Mouse (Mus musculus): ENCODE results near the gene Nfib. TPM values are rescaled to one million over a fixed set of nuclear protein-coding genes. Genes with fewer than 3 reads are reported as not detected.

The Nfib gene
- polyA plus RNA-seq, 1 experiment from 2014 or later: 58.8 TPM

- Histone ChIP-seq H3K9me3 (no peaks in the 10 kb centered on the region), H3K4me1 (replicated peaks) (peaks cover 49% of the 10 kb centered on the region), H3K9ac (replicated peaks) (no peak overlapping the region), H3K4me2 (no peak overlapping the region), H3K27me3 (no peaks in the 10 kb centered on the region), H3K27ac (no peak overlapping the region), H3K4me3 (replicated peaks) (no peak overlapping the region), H3K36me3 (peaks cover 57% of the 10 kb centered on the region)
- no peak for ATAC-seq (ENCODE audit: insufficient number of reproducible peaks, insufficient read depth, low FRiP score, low TSS enrichment, low read depth)
- 62% methylated on average over 1 of the region's 1 CpGs for WGBS
Measured at GRCm38 (mm10) chr4:82493865-82494264, 211.7 kb downstream of the Nfib start.

DNA sequence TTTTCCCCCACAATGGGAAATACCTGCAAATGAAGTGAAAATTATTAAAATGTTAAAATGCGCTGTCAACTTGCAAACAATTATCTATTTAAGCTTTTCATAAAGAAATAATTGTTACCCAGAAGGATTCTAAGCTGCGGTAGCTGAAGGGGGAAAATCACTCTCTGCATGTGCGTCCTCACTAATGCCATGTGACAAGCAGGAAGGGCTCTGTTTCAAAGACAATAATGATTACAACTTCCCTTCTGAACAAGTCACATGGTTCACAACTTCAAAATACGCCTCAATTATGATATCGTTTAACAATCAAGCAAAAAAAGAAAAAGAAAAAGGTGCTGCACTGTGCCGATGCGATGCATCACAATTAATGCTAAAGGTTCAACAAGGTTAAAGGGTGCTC lies 212.2 kb downstream of the Nfib start:
- Histone ChIP-seq H3K9me3 (no peaks in the 10 kb centered on the region), H3K9ac (replicated peaks) (no peak overlapping the region), H3K27ac (no peak overlapping the region), H3K4me1 (replicated peaks) (peaks cover 49% of the 10 kb centered on the region), H3K36me3 (peaks cover 58% of the 10 kb centered on the region), H3K27me3 (no peaks in the 10 kb centered on the region), H3K4me2 (no peak overlapping the region), H3K4me3 (replicated peaks) (no peak overlapping the region)
- WGBS: 81% methylated on average over 7 of the region's 7 CpGs
- ATAC-seq (ENCODE audit: insufficient number of reproducible peaks, insufficient read depth, low FRiP score, low TSS enrichment, low read depth): no peak

GRCm38 (mm10) chr4:82492737-82493136 lies 212.8 kb downstream of the Nfib start:
- no peak for ATAC-seq (ENCODE audit: insufficient number of reproducible peaks, insufficient read depth, low FRiP score, low TSS enrichment, low read depth)
- Histone ChIP-seq H3K9ac (replicated peaks) (no peak overlapping the region), H3K9me3 (no peaks in the 10 kb centered on the region), H3K4me1 (replicated peaks) (peaks cover 44% of the 10 kb centered on the region), H3K36me3 (peaks cover 57% of the 10 kb centered on the region), H3K4me3 (replicated peaks) (no peak overlapping the region), H3K27me3 (no peaks in the 10 kb centered on the region), H3K27ac (no peak overlapping the region), H3K4me2 (no peak overlapping the region)
- WGBS: 76% methylated on average over 2 of the region's 2 CpGs

DNA sequence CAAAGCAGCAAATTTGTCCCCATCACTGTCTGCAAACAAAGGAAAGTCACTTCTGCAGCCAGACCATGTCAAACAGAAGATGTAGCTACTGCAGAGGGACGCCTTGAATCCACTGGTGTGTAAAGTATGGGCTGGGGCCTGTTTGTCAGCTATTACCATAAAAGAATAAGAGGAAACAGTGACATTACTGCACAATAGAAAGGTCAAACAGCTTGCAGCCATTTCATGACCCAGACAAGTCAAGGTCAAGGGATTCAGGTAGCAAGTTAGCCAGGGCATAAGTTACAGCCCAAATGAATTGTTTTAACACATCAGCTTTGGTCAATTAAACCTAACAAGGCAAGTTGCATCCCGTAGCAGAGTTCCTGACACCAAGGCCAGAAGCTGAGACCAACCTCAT lies 215.6 kb downstream of the Nfib start:
- Histone ChIP-seq H3K27ac (no peak overlapping the region), H3K9me3 (0 out of 2 replicates have a peak, but pooled peaks cover 7% of the 10 kb centered on the region), H3K4me2 (no peak overlapping the region), H3K9ac (replicated peaks) (no peak overlapping the region), H3K4me1 (replicated peaks) (peaks cover 37% of the 10 kb centered on the region), H3K27me3 (no peaks in the 10 kb centered on the region), H3K36me3 (peaks cover 49% of the 10 kb centered on the region), H3K4me3 (replicated peaks) (no peak overlapping the region)
- WGBS: 15% methylated on average over 2 of the region's 2 CpGs
- no peak for ATAC-seq (ENCODE audit: insufficient number of reproducible peaks, insufficient read depth, low FRiP score, low TSS enrichment, low read depth)

DNA sequence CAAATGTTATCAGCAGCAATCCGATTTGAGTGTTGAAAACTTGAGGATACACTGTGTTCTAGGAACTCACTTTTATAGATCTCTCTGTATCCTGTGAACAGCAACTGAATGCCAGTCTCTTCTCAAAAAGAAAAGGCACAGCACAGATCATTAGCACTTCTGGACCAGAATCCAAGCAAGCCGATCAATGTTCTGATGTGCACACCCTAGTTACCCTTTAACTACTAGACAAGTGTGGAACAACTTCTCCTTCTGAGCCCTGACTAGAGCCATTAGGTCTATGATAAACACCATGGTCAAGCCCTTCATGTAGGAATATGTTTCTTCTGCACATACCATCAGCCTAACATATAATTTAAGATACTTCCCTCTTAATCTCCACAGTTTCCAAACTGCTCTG lies 219.6 kb downstream of the Nfib start:
- Histone ChIP-seq H3K9ac (replicated peaks) (no peak overlapping the region), H3K4me2 (no peak overlapping the region), H3K27me3 (no peaks in the 10 kb centered on the region), H3K9me3 (0 out of 2 replicates have a peak, but pooled peaks cover 7% of the 10 kb centered on the region), H3K4me3 (replicated peaks) (no peak overlapping the region), H3K27ac (no peak overlapping the region), H3K36me3 (peaks cover 31% of the 10 kb centered on the region), H3K4me1 (replicated peaks) (peaks cover 22% of the 10 kb centered on the region)
- 97% methylated on average over 2 of the region's 2 CpGs for WGBS
- ATAC-seq (ENCODE audit: insufficient number of reproducible peaks, insufficient read depth, low FRiP score, low TSS enrichment, low read depth): no peak

DNA sequence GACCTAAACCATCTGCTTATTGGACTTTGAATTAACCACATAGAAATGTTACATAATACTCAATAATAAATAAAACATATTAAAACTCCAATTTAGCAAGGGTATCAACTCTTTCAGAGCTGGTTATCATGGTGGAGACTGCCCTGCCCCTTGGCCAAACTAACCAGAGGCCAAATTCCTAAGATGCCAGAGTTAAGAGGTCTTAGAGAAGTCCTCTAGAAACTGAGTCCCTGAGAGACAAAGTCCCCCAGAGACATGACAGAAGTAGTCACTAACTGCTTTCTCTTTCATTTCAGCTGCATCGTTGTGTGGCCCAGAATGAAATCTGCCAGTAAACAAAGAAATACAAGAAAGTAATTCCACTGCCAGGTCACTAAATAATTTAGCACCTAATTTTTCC lies 221.7 kb downstream of the Nfib start:
- H3K9ac ChIP-seq (replicated peaks): no peak overlapping the region
- no peak overlapping the region for H3K27ac ChIP-seq
- H3K4me2 ChIP-seq: no peak overlapping the region
- H3K9me3 ChIP-seq: 0 out of 2 replicates have a peak, but pooled peaks cover 7% of the 10 kb centered on the region
- no peaks in the 10 kb centered on the region for H3K27me3 ChIP-seq
- H3K4me3 ChIP-seq (replicated peaks): no peak overlapping the region
- peaks cover 37% of the 10 kb centered on the region for H3K36me3 ChIP-seq
- WGBS: 64% methylated on average over 1 of the region's 1 CpGs
- ATAC-seq (ENCODE audit: insufficient number of reproducible peaks, insufficient read depth, low FRiP score, low TSS enrichment, low read depth): no peak
- peaks cover 10% of the 10 kb centered on the region; the same call in 1 of the 2 replicates for H3K4me1 ChIP-seq (replicated peaks)

GRCm38 (mm10) chr4:82483298-82483697 lies 222.3 kb downstream of the Nfib start:
- Histone ChIP-seq H3K9me3 (0 out of 2 replicates have a peak, but pooled peaks cover 7% of the 10 kb centered on the region), H3K4me1 (replicated peaks) (peaks cover 10% of the 10 kb centered on the region; the same call in 1 of the 2 replicates), H3K36me3 (peaks cover 33% of the 10 kb centered on the region), H3K4me3 (replicated peaks) (no peak overlapping the region), H3K27ac (no peak overlapping the region), H3K9ac (replicated peaks) (no peak overlapping the region), H3K27me3 (no peaks in the 10 kb centered on the region), H3K4me2 (no peak overlapping the region)
- WGBS: 80% methylated on average over 6 of the region's 6 CpGs
- no peak for ATAC-seq (ENCODE audit: insufficient number of reproducible peaks, insufficient read depth, low FRiP score, low TSS enrichment, low read depth)

DNA sequence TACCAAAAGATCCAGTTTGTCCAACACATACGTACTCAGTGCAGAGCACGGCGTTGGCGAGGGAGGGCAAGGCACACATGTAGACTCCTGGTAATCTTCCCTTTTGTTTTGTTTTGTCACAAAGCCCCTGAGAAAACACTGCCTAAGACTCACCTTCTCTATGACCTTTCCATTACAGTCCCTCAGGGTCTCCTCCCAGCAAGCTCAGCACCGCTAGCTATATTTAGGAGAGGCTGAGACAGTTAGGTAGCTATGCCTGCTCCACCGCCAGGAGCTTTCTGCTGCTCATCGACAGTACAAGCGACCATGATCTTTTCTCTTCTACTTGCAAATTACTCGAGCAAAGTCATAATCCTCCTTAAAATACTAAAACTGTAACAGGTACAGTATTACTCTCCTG lies 224.9 kb downstream of the Nfib start:
- H3K4me1 ChIP-seq (replicated peaks): peaks cover 23% of the 10 kb centered on the region
- WGBS: 86% methylated on average over 9 of the region's 9 CpGs

GRCm38 (mm10) chr4:82479394-82479793 lies 226.2 kb downstream of the Nfib start:
- H3K4me3 ChIP-seq (replicated peaks): no peak overlapping the region
- no peak overlapping the region for H3K4me2 ChIP-seq
- H3K27me3 ChIP-seq: no peaks in the 10 kb centered on the region
- peaks cover 31% of the 10 kb centered on the region for H3K4me1 ChIP-seq (replicated peaks)
- 68% methylated on average over 4 of the region's 4 CpGs for WGBS
- H3K36me3 ChIP-seq: peaks cover 13% of the 10 kb centered on the region
- H3K9me3 ChIP-seq: no peaks in the 10 kb centered on the region
- no peak overlapping the region for H3K27ac ChIP-seq
- no peak for ATAC-seq (ENCODE audit: insufficient number of reproducible peaks, insufficient read depth, low FRiP score, low TSS enrichment, low read depth)
- no peak overlapping the region for H3K9ac ChIP-seq (replicated peaks)

More for the DNA sequence above, 224.9 kb downstream of the Nfib start:
- Histone ChIP-seq H3K4me3 (replicated peaks) (no peak overlapping the region), H3K4me2 (no peak overlapping the region), H3K9ac (replicated peaks) (no peak overlapping the region), H3K9me3 (no peaks in the 10 kb centered on the region), H3K27ac (no peak overlapping the region), H3K27me3 (no peaks in the 10 kb centered on the region), H3K36me3 (peaks cover 13% of the 10 kb centered on the region)
- ATAC-seq (ENCODE audit: insufficient number of reproducible peaks, insufficient read depth, low FRiP score, low TSS enrichment, low read depth): no peak

GRCm38 (mm10) chr4:82477742-82478141 lies 227.8 kb downstream of the Nfib start:
- no peak for ATAC-seq (ENCODE audit: insufficient number of reproducible peaks, insufficient read depth, low FRiP score, low TSS enrichment, low read depth)
- WGBS: 90% methylated on average over 2 of the region's 2 CpGs

DNA sequence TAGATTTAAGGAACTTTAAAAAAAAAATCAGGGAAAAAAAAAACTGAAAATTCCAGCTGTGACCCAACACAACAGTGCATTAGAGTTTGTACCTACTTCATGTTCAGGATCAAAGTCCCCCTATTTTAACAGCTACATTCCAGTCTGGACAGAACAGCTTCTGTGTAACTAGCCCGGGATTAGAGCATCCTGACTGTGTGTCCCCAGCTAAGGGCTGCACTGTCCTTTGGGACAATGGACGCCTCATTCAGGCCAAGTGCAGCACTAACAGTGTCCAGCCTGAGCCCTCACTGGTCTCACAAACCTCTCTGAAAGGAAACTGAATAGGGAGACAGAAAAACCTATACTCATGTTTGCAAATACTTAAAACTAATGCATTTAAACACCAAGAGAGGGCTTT lies 229.1 kb downstream of the Nfib start:
- no peaks in the 10 kb centered on the region for H3K9me3 ChIP-seq

More at GRCm38 (mm10) chr4:82477742-82478141, 227.8 kb downstream of the Nfib start:
- Histone ChIP-seq H3K9ac (replicated peaks) (no peak overlapping the region), H3K4me3 (replicated peaks) (no peak overlapping the region), H3K27me3 (no peaks in the 10 kb centered on the region), H3K4me1 (replicated peaks) (peaks cover 34% of the 10 kb centered on the region), H3K36me3 (peaks cover 13% of the 10 kb centered on the region), H3K4me2 (no peak overlapping the region), H3K9me3 (no peaks in the 10 kb centered on the region), H3K27ac (no peak overlapping the region)

DNA sequence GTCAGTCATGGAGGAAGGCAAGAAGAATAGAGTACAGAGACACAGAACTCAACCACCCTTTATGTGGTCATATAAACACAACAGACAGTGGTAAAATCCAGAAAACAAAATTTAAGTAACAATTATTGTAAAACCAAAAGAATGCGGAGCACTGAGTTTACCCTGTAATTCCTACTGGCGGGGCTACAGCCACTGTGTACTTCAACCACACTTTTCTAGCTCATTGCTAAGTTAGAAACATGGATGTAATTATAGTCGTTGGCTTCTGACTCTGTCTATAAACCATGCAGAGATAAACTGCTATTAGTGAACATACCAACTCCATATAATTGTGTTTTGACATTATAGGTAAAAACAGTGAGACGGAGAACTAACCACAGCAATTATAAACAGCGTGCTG lies 231.2 kb downstream of the Nfib start:
- H3K27me3 ChIP-seq: no peaks in the 10 kb centered on the region
- ATAC-seq (ENCODE audit: insufficient number of reproducible peaks, insufficient read depth, low FRiP score, low TSS enrichment, low read depth): no peak
- no peaks in the 10 kb centered on the region for H3K9me3 ChIP-seq
- H3K9ac ChIP-seq (replicated peaks): no peak overlapping the region
- no peak overlapping the region for H3K4me3 ChIP-seq (replicated peaks)
- H3K4me2 ChIP-seq: no peak overlapping the region
- peaks cover 46% of the 10 kb centered on the region for H3K4me1 ChIP-seq (replicated peaks)
- H3K36me3 ChIP-seq: peaks cover 2% of the 10 kb centered on the region; the same call in 1 of the 2 replicates
- no peak overlapping the region for H3K27ac ChIP-seq
- WGBS: 50% methylated on average over 5 of the region's 5 CpGs

More for the DNA sequence above, 229.1 kb downstream of the Nfib start:
- Histone ChIP-seq H3K4me2 (no peak overlapping the region), H3K9ac (replicated peaks) (no peak overlapping the region), H3K36me3 (peaks cover 6% of the 10 kb centered on the region; the same call in 1 of the 2 replicates), H3K27ac (no peak overlapping the region), H3K27me3 (no peaks in the 10 kb centered on the region), H3K4me1 (replicated peaks) (peaks cover 40% of the 10 kb centered on the region), H3K4me3 (replicated peaks) (no peak overlapping the region)
- 65% methylated on average over 2 of the region's 2 CpGs for WGBS
- no peak for ATAC-seq (ENCODE audit: insufficient number of reproducible peaks, insufficient read depth, low FRiP score, low TSS enrichment, low read depth)
